ENCODE assay signal across 21 mouse cellular contexts in genomic region chr16:74241534-74241933, GRCm38 (mm10).
DNase-seq lines count a peak whose midpoint lies in the region; ATAC-seq lines count a peak whose summit lies in the region.
"Had no signal": no experiment of that assay in that cellular context is flagged by ENCODE, and none has a peak within 500 bp of the region (broad histone marks: within the 10 kb centered on the region; RNA-seq: fewer than 3 reads in every experiment).

No protein-coding gene starts in this region.

- ATAC-seq in frontal cortex, adult (ENCODE audit: low TSS enrichment), result peak; percentile 86
- ATAC-seq: activated CD4-positive, CD25-positive, alpha-beta regulatory T cell, adult 4 months; CD4-positive, CD25-positive, alpha-beta regulatory T cell, adult 4 months; Patski had no signal

- no peak for DNase-seq in frontal cortex, postnatal 10 days (ENCODE audit: low spot score in 2 of 2)
- peak; percentile 14 for DNase-seq in 416B (ENCODE audit: low read depth)
- peak; percentile 64 for DNase-seq in brain, adult 2 months (ENCODE audit: low read depth, low spot score)
- no peak for DNase-seq in neural tube, embryonic 10.5 days (ENCODE audit: extremely low spot score, low spot score)
- DNase-seq in thymus, postnatal 25 days, result no peak
- DNase-seq: adrenal gland, adult 2 months; adrenal gland, adult 8-10 months; adrenal gland, postnatal 10 days; adrenal gland, postnatal 14 days; adrenal gland, postnatal 25 days; adrenal gland, postnatal 36 days; B cell, adult 2 months; cerebellum, adult 11 months; cerebellum, adult 11-12 months; cerebellum, adult 18-20 months; cerebellum, adult 2 months; cerebellum, adult 8-10 months had no signal

Comparison
In these comparisons a context has a peak if more than half of its experiments do, and no peak if none do; other contexts are left out.
1. DNase-seq: peak in 416B (single experiment) and brain, adult 2 months (single experiment); none in frontal cortex, postnatal 10 days (0 of 2), neural tube, embryonic 10.5 days (single experiment) and thymus, postnatal 25 days (single experiment).